Mouse (Mus musculus): ENCODE data around the gene Plk3. TPM values are rescaled to one million over a fixed set of nuclear protein-coding genes. Genes with fewer than 3 reads are reported as not detected.

The Plk3 gene
- polyA plus RNA-seq, 1 experiment, result 0.21 TPM

GRCm38 (mm10) chr4:117101218-117101617 lies 32.5 kb downstream of the Plk3 start:
- no peaks in the 10 kb centered on the region; the same call in 1 of the 2 replicates for H3K9me3 ChIP-seq (ENCODE audit: control insufficient read depth, low read length)
- H3K36me3 ChIP-seq (ENCODE audit: control insufficient read depth), result no peaks in the 10 kb centered on the region
- no peak overlapping the region for H3K4me3 ChIP-seq (replicated peaks)
- TF ChIP-seq GATA1 (IDR thresholded peaks at IDR 0.05; ENCODE audit: low read length) (no peak), TAL1 (IDR thresholded peaks at IDR 0.05; ENCODE audit: low read length) (no peak)
- H3K4me1 ChIP-seq (ENCODE audit: control insufficient read depth), result peaks cover under 1% of the 10 kb centered on the region
- peaks cover 37% of the 10 kb centered on the region for H3K27me3 ChIP-seq (ENCODE audit: control insufficient read depth)

- TF ChIP-seq GATA1 (IDR thresholded peaks at IDR 0.05; ENCODE audit: low read length) (no peak), TAL1 (IDR thresholded peaks at IDR 0.05; ENCODE audit: low read length) (no peak)
- peaks cover 10% of the 10 kb centered on the region for H3K4me1 ChIP-seq (ENCODE audit: control insufficient read depth)
- no peaks in the 10 kb centered on the region for H3K36me3 ChIP-seq (ENCODE audit: control insufficient read depth)
- H3K4me3 ChIP-seq (replicated peaks), result no peak overlapping the region
- H3K9me3 ChIP-seq (ENCODE audit: control insufficient read depth, low read length), result no peaks in the 10 kb centered on the region; the same call in 1 of the 2 replicates
- H3K27me3 ChIP-seq (ENCODE audit: control insufficient read depth), result peaks cover 49% of the 10 kb centered on the region
Measured at GRCm38 (mm10) chr4:117100036-117100435, 33.7 kb downstream of the Plk3 start.

- TF ChIP-seq GATA1 (IDR thresholded peaks at IDR 0.05; ENCODE audit: low read length), result no peak
- H3K4me1 ChIP-seq (ENCODE audit: control insufficient read depth), result peaks cover 10% of the 10 kb centered on the region
- H3K27me3 ChIP-seq (ENCODE audit: control insufficient read depth), result peaks cover 58% of the 10 kb centered on the region
Measured at GRCm38 (mm10) chr4:117098764-117099036, 35.1 kb downstream of the Plk3 start.

GRCm38 (mm10) chr4:117097969-117098763 lies 35.6 kb downstream of the Plk3 start:
- peaks cover 10% of the 10 kb centered on the region for H3K4me1 ChIP-seq (ENCODE audit: control insufficient read depth)
- TF ChIP-seq TAL1 (IDR thresholded peaks at IDR 0.05; ENCODE audit: low read length), result no peak
- no peak overlapping the region for H3K4me3 ChIP-seq (replicated peaks)
- no peaks in the 10 kb centered on the region for H3K36me3 ChIP-seq (ENCODE audit: control insufficient read depth)
- no peaks in the 10 kb centered on the region; the same call in 1 of the 2 replicates for H3K9me3 ChIP-seq (ENCODE audit: control insufficient read depth, low read length)
- H3K27me3 ChIP-seq (ENCODE audit: control insufficient read depth), result peaks cover 58% of the 10 kb centered on the region

More at GRCm38 (mm10) chr4:117098764-117099036, 35.1 kb downstream of the Plk3 start:
- Histone ChIP-seq H3K4me3 (replicated peaks) (no peak overlapping the region), H3K36me3 (ENCODE audit: control insufficient read depth) (no peaks in the 10 kb centered on the region), H3K9me3 (ENCODE audit: control insufficient read depth, low read length) (no peaks in the 10 kb centered on the region; the same call in 1 of the 2 replicates)

GRCm38 (mm10) chr4:117096666-117097065 lies 37.1 kb downstream of the Plk3 start:
- H3K4me1 ChIP-seq (ENCODE audit: control insufficient read depth), result peaks cover 11% of the 10 kb centered on the region
- TF ChIP-seq TAL1 (IDR thresholded peaks at IDR 0.05; ENCODE audit: low read length) (no peak), GATA1 (IDR thresholded peaks at IDR 0.05; ENCODE audit: low read length) (no peak)
- H3K36me3 ChIP-seq (ENCODE audit: control insufficient read depth), result no peaks in the 10 kb centered on the region
- no peaks in the 10 kb centered on the region; the same call in 1 of the 2 replicates for H3K9me3 ChIP-seq (ENCODE audit: control insufficient read depth, low read length)
- no peak overlapping the region for H3K4me3 ChIP-seq (replicated peaks)
- peaks cover 62% of the 10 kb centered on the region for H3K27me3 ChIP-seq (ENCODE audit: control insufficient read depth)

GRCm38 (mm10) chr4:117095551-117096452 lies 38.0 kb downstream of the Plk3 start, which contains the start of gene Ptch2:
Gene Ptch2 (plus strand): TSS chr4:117096075.
- H3K27me3 ChIP-seq (ENCODE audit: control insufficient read depth), result peaks cover 62% of the 10 kb centered on the region

GRCm38 (mm10) chr4:117094626-117095361 lies 39.0 kb downstream of the Plk3 start:
- Histone ChIP-seq H3K4me3 (replicated peaks) (no peak overlapping the region), H3K27me3 (ENCODE audit: control insufficient read depth) (peaks cover 60% of the 10 kb centered on the region), H3K36me3 (ENCODE audit: control insufficient read depth) (peaks cover 2% of the 10 kb centered on the region; the same call in 1 of the 2 replicates), H3K4me1 (ENCODE audit: control insufficient read depth) (peaks cover 28% of the 10 kb centered on the region), H3K9me3 (ENCODE audit: control insufficient read depth, low read length) (no peaks in the 10 kb centered on the region; the same call in 1 of the 2 replicates)
- no peak for TF ChIP-seq TAL1 (IDR thresholded peaks at IDR 0.05; ENCODE audit: low read length)
- TF ChIP-seq GATA1 (IDR thresholded peaks at IDR 0.05; ENCODE audit: low read length), result no peak

More at GRCm38 (mm10) chr4:117095551-117096452, 38.0 kb downstream of the Plk3 start, which contains the start of gene Ptch2:
- H3K4me1 ChIP-seq (ENCODE audit: control insufficient read depth), result peaks cover 19% of the 10 kb centered on the region
- H3K36me3 ChIP-seq (ENCODE audit: control insufficient read depth), result no peaks in the 10 kb centered on the region
- no peak for TF ChIP-seq GATA1 (IDR thresholded peaks at IDR 0.05; ENCODE audit: low read length)
- TF ChIP-seq TAL1 (IDR thresholded peaks at IDR 0.05; ENCODE audit: low read length), result no peak
- H3K4me3 ChIP-seq (replicated peaks), result peak within 1 kb of the TSS; percentile 47
- no peaks in the 10 kb centered on the region; the same call in 1 of the 2 replicates for H3K9me3 ChIP-seq (ENCODE audit: control insufficient read depth, low read length)

- Histone ChIP-seq H3K9me3 (ENCODE audit: control insufficient read depth, low read length) (no peaks in the 10 kb centered on the region), H3K36me3 (ENCODE audit: control insufficient read depth) (peaks cover 31% of the 10 kb centered on the region), H3K4me1 (ENCODE audit: control insufficient read depth) (peaks cover 59% of the 10 kb centered on the region), H3K4me3 (replicated peaks) (no peak overlapping the region), H3K27me3 (ENCODE audit: control insufficient read depth) (peaks cover 21% of the 10 kb centered on the region)
- TF ChIP-seq TAL1 (IDR thresholded peaks at IDR 0.05; ENCODE audit: low read length) (peak; percentile 53; the same call in 2 of the 3 replicates), GATA1 (IDR thresholded peaks at IDR 0.05; ENCODE audit: low read length) (peak; percentile 63)
Measured at GRCm38 (mm10) chr4:117090586-117090985, 43.2 kb downstream of the Plk3 start.

Data from erythroblast, embryonic 14.5 days (primary cell).